Mouse (Mus musculus): Measurements from ENCODE around the gene Gm10184. TPM values are rescaled to one million over a fixed set of nuclear protein-coding genes. Genes with fewer than 3 reads are reported as not detected.
"Not testable (repeated sequence)": the region's sequence is repeated elsewhere in the genome, so short reads cannot be mapped to it uniquely, and the experiment has no call there.

Gene Gm10184
- polyA plus RNA-seq (2015; fragmentation: Nextera tagmentation; extraction: Ambion mirVana): 17.1 and 35.7 TPM in 2 replicates

GRCm38 (mm10) chr17:89910349-89910748 is at the start of gene Gm10184:
TSS of gene Gm10184 (minus strand) at chr17:89910449.
- 96% methylated on average over 6 of the region's 6 CpGs for WGBS
- H3K27ac ChIP-seq (ENCODE audit: low read depth, low read length): no peak within 1 kb of the TSS
- no peak for ATAC-seq

DNA sequence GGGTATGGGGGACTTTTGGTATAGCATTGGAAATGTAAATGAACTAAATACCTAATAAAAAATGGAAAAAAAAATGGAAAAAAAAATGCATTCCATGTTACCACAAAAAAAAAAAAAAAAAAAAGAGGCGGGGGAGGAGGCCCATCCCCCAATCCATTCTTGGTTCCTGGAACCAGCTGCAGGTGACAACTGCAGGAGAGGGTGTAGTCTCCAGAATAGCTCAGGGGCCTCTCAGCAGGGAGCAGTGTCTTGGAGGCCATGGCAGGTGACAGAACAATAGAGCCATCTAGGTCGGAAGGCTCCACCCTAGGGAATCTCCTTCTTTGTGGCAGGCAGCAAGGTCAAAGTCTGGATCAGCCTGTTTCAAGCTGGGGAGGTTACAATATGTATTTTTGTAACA is 23.7 kb upstream of the Gm10184 start:
- H3K9ac ChIP-seq (ENCODE audit: low read depth, low read length): no peak overlapping the region
- no peaks in the 10 kb centered on the region for H3K9me3 ChIP-seq (ENCODE audit: control insufficient read depth, low read length)
- 32% methylated on average over 2 of the region's 2 CpGs for WGBS

More at GRCm38 (mm10) chr17:89910349-89910748, at the start of gene Gm10184:
- Histone ChIP-seq H3K27me3 (replicated peaks; ENCODE audit: control insufficient read depth, insufficient read depth, low read length) (no peaks in the 10 kb centered on the region), H3K9ac (ENCODE audit: low read depth, low read length) (no peak within 1 kb of the TSS), H3K4me1 (ENCODE audit: control insufficient read depth, insufficient read depth, low read depth, low read length) (no peaks in the 10 kb centered on the region), H3K9me3 (ENCODE audit: control insufficient read depth, low read length) (no peaks in the 10 kb centered on the region), H3K4me3 (ENCODE audit: low read length) (no peak within 1 kb of the TSS), H3K36me3 (ENCODE audit: control insufficient read depth, insufficient read depth, low read length) (no peaks in the 10 kb centered on the region), H3K4me2 (ENCODE audit: low read length) (no peak within 1 kb of the TSS)

DNA sequence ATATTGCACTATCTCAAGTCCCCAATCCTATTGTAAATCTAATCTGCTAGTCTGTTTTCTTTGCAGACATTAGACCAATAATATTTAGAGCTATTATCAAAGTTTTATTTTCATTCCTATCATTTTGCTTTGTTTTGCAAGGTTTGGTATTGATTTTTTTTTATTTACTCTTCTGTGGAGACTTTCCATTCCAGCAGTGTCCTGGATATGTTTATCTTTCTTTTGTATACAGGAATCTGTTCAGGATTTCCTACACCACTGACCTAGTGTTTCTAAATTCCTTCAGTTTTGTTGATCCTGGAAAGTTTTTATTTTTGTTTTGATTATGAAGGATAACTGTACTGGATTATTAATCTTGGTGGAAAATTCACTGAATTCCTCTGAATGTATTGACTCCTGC is 2.6 kb downstream of the Gm10184 start:
- Histone ChIP-seq H3K4me2 (ENCODE audit: low read length) (no peak overlapping the region), H3K4me3 (ENCODE audit: low read length) (no peak overlapping the region), H3K9me3 (ENCODE audit: control insufficient read depth, low read length) (no peaks in the 10 kb centered on the region), H3K27ac (ENCODE audit: low read depth, low read length) (no peak overlapping the region), H3K9ac (ENCODE audit: low read depth, low read length) (no peak overlapping the region), H3K4me1 (ENCODE audit: control insufficient read depth, insufficient read depth, low read depth, low read length) (no peaks in the 10 kb centered on the region), H3K36me3 (ENCODE audit: control insufficient read depth, insufficient read depth, low read length) (no peaks in the 10 kb centered on the region), H3K27me3 (replicated peaks; ENCODE audit: control insufficient read depth, insufficient read depth, low read length) (no peaks in the 10 kb centered on the region)
- ATAC-seq: no peak

More for the DNA sequence above, 23.7 kb upstream of the Gm10184 start:
- no peak overlapping the region for H3K4me2 ChIP-seq (ENCODE audit: low read length)
- no peak for ATAC-seq
- H3K27ac ChIP-seq (ENCODE audit: low read depth, low read length): no peak overlapping the region
- H3K36me3 ChIP-seq (ENCODE audit: control insufficient read depth, insufficient read depth, low read length): no peaks in the 10 kb centered on the region
- no peaks in the 10 kb centered on the region for H3K4me1 ChIP-seq (ENCODE audit: control insufficient read depth, insufficient read depth, low read depth, low read length)
- no peaks in the 10 kb centered on the region for H3K27me3 ChIP-seq (replicated peaks; ENCODE audit: control insufficient read depth, insufficient read depth, low read length)
- H3K4me3 ChIP-seq (ENCODE audit: low read length): no peak overlapping the region

DNA sequence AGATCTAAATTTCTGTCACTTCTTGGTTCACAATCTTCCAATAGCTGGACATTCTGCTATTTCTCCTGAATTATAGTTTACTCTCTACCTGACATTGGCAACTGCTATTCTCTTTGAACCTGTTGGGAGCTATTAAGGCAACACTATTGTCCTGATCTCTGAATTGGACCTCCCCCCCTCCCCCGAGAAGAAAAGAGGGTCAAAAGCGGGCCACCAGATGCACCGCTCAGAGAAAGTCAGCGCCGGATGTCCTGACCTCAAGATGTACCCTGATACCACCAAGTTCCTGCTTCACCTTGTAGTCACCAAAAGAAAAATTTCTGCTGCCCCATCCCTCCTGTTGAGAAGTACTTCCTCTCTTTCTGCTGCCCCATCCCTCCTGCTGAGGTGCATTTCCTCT is 5.5 kb downstream of the Gm10184 start:
- not testable (repeated sequence) for H3K9ac ChIP-seq (ENCODE audit: low read depth, low read length); H3K9me3 ChIP-seq (ENCODE audit: control insufficient read depth, low read length); H3K36me3 ChIP-seq (ENCODE audit: control insufficient read depth, insufficient read depth, low read length); ATAC-seq; H3K4me1 ChIP-seq (ENCODE audit: control insufficient read depth, insufficient read depth, low read depth, low read length); H3K27me3 ChIP-seq (replicated peaks; ENCODE audit: control insufficient read depth, insufficient read depth, low read length); H3K4me3 ChIP-seq (ENCODE audit: low read length); H3K4me2 ChIP-seq (ENCODE audit: low read length); H3K27ac ChIP-seq (ENCODE audit: low read depth, low read length)
- 80% methylated on average over 5 of the region's 5 CpGs for WGBS

GRCm38 (mm10) chr17:89902767-89903166 is 7.5 kb downstream of the Gm10184 start:
- Histone ChIP-seq H3K4me1 (ENCODE audit: control insufficient read depth, insufficient read depth, low read depth, low read length) (no peaks in the 10 kb centered on the region), H3K36me3 (ENCODE audit: control insufficient read depth, insufficient read depth, low read length) (no peaks in the 10 kb centered on the region), H3K27ac (ENCODE audit: low read depth, low read length) (no peak overlapping the region), H3K9ac (ENCODE audit: low read depth, low read length) (no peak overlapping the region), H3K27me3 (replicated peaks; ENCODE audit: control insufficient read depth, insufficient read depth, low read length) (no peaks in the 10 kb centered on the region), H3K4me3 (ENCODE audit: low read length) (no peak overlapping the region), H3K9me3 (ENCODE audit: control insufficient read depth, low read length) (no peaks in the 10 kb centered on the region), H3K4me2 (ENCODE audit: low read length) (no peak overlapping the region)
- 95% methylated on average over 1 of the region's 1 CpGs for WGBS
- no peak for ATAC-seq

DNA sequence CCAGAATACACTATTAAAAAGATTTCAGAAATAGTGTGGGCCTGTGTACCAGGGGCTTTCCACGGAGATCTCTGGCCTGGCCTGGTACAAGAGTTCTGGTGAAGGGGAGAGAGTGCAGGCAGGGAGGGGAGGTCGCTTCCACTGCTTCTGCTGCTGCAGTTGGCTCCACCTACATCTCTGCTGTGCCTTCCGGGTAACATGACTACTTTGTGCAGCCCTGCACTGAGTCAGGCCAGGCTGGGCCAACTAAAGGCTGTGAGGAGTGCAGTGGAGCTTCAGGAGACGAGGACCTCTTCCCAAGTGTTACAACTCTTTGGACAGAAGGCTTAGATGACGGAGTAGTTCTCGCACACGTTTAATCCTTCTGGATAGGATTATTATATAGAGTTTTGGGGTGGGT is 9.6 kb downstream of the Gm10184 start:
- no peaks in the 10 kb centered on the region for H3K36me3 ChIP-seq (ENCODE audit: control insufficient read depth, insufficient read depth, low read length)
- no peak overlapping the region for H3K4me2 ChIP-seq (ENCODE audit: low read length)
- no peak for ATAC-seq
- no peaks in the 10 kb centered on the region for H3K9me3 ChIP-seq (ENCODE audit: control insufficient read depth, low read length)
- no peak overlapping the region for H3K9ac ChIP-seq (ENCODE audit: low read depth, low read length)
- WGBS: 70% methylated on average over 7 of the region's 7 CpGs
- H3K4me3 ChIP-seq (ENCODE audit: low read length): no peak overlapping the region
- H3K4me1 ChIP-seq (ENCODE audit: control insufficient read depth, insufficient read depth, low read depth, low read length): no peaks in the 10 kb centered on the region
- no peaks in the 10 kb centered on the region for H3K27me3 ChIP-seq (replicated peaks; ENCODE audit: control insufficient read depth, insufficient read depth, low read length)
- no peak overlapping the region for H3K27ac ChIP-seq (ENCODE audit: low read depth, low read length)

- Histone ChIP-seq H3K9ac (ENCODE audit: low read depth, low read length) (no peak overlapping the region), H3K27me3 (replicated peaks; ENCODE audit: control insufficient read depth, insufficient read depth, low read length) (no peaks in the 10 kb centered on the region), H3K27ac (ENCODE audit: low read depth, low read length) (no peak overlapping the region), H3K4me2 (ENCODE audit: low read length) (no peak overlapping the region), H3K4me3 (ENCODE audit: low read length) (no peak overlapping the region), H3K4me1 (ENCODE audit: control insufficient read depth, insufficient read depth, low read depth, low read length) (no peaks in the 10 kb centered on the region), H3K36me3 (ENCODE audit: control insufficient read depth, insufficient read depth, low read length) (no peaks in the 10 kb centered on the region), H3K9me3 (ENCODE audit: control insufficient read depth, low read length) (no peaks in the 10 kb centered on the region)
- ATAC-seq: 0 out of 2 replicates have a peak, but pooled peaks have one; percentile 37
- 52% methylated on average over 3 of the region's 3 CpGs for WGBS
Observed at GRCm38 (mm10) chr17:89899813-89900212, 10.4 kb downstream of the Gm10184 start.

- H3K9ac ChIP-seq (ENCODE audit: low read depth, low read length): no peak overlapping the region
- H3K36me3 ChIP-seq (ENCODE audit: control insufficient read depth, insufficient read depth, low read length): no peaks in the 10 kb centered on the region
- H3K4me3 ChIP-seq (ENCODE audit: low read length): no peak overlapping the region
- H3K27ac ChIP-seq (ENCODE audit: low read depth, low read length): no peak overlapping the region
- 46% methylated on average over 3 of the region's 3 CpGs for WGBS
- no peaks in the 10 kb centered on the region for H3K9me3 ChIP-seq (ENCODE audit: control insufficient read depth, low read length)
- no peak for ATAC-seq
- no peaks in the 10 kb centered on the region for H3K27me3 ChIP-seq (replicated peaks; ENCODE audit: control insufficient read depth, insufficient read depth, low read length)
- no peak overlapping the region for H3K4me2 ChIP-seq (ENCODE audit: low read length)
- H3K4me1 ChIP-seq (ENCODE audit: control insufficient read depth, insufficient read depth, low read depth, low read length): no peaks in the 10 kb centered on the region
Observed at GRCm38 (mm10) chr17:89864996-89865395, 45.3 kb downstream of the Gm10184 start.

Data from hindbrain, embryonic 16.5 days (tissue).